Mouse (Mus musculus): ENCODE measurements at regions not wholly inside any gene's neighbourhood (a gene's known extent, or its start where the extent isn't known, plus 50 kb on each side); places are given as distances from the start of the nearest gene placed in this dataset.

DNA sequence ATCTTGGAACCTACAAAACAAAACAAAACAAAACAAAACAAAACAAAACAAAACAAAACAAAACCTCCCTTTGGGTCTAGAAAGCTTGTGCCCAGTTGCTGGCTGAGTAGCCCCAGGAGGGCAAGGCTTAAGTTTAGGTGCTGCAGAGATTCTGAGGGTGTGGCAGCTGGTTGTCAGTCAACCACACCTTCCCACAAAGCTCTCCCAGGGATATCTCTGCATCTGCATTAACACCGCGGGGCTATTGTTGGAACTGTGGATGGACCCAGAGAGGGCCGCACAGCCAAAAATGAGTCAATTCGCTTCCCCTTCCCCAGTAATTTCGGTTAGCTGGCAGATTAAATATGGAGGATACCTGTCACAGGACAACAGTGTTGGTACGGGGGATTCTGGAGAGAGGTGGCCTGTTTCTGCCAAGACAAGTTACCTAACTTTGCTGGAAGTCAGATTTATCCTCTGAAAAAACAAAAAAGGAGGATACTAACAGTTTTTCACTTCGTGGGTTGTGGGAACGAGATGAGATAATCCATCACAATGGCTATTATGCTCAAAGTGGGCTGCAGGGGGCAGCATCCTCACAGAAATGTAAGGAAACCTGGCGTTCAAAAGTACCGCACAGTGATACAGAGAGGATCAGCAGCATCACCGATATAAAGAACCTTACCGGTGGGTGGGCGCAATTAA is 96.7 kb downstream of the 1500009L16Rik start:
- peak; percentile 87 for DNase-seq (ENCODE audit: low read depth, low spot score)

DNA sequence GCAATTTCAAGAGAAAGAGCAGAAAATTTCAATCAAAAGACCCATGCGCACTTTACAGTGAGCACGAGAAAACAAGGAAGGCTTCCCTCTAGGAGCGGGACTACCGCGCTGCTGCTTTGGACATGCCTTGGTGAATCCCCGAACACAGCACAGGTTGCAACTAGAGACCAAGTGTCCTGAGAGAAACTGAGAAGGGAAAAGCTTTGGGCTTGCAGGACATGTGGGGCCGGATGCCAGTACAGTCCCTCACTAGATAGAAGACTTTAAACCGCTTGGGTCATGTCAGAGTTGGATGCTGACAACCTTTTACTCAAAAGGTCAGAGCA is 97.2 kb downstream of the 1500009L16Rik start:
- DNase-seq (ENCODE audit: low read depth, low spot score) = no peak

DNA sequence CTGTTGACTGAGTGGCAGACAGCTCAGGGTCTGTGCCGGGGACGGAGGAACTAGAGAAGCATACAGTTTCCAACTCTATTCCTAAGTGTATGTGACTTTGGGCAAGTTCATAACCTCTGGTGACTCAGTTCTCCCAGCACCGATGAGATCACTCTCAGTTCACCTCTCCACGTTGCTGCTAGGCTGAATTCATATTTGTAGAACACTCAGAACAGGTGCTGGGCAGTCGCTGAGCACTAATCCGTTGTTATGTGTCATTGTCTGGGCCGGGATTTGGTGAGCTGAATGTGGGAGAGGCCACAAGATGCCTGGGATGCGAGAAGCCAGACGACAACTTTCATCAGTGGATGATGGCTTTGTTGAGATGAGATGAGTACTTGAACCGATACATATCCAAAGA is 98.4 kb downstream of the 1500009L16Rik start:
- no peak for DNase-seq (ENCODE audit: low read depth, low spot score)

DNA sequence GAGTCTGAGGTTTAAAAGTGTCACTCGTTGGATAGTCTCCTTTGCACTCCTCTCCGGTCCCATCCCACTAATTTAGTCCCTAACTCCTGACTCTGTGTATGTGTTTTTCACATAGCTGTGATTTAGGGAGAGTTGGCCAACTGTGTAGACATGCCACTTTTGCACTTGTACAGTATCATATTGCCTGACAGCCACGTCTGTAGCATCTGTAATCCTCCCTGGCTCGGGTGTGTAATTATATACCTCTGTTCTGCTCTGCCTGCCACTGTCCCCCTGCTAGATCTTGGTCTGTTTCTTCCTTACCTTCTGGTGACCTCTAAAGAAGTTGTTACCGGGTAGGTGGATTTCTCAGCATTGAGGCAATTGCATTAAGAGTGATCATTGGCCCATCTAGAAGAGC is 103.4 kb downstream of the 1500009L16Rik start:
- no peak for DNase-seq (ENCODE audit: low read depth, low spot score)

DNA sequence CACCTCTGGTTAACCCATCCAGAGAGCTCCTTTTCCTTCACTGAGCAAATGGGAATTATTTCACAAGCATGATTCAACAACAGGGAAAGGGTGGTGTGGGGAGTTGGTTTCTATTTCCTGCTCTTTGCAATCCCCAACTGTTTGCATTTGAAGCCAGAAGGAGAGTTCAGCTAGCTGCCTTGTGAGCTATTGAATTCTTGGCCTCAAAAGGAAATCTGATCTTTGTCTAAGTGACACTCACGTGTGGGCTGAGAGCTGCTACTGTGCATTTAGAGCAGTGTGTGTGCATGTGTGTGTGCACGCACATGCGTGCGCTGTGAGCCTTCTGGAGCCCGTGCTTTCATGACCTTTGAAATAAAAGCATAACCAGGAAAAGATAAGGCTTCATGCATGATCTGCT is 113.7 kb downstream of the 1500009L16Rik start:
- DNase-seq (ENCODE audit: low read depth, low spot score) = no peak

DNA sequence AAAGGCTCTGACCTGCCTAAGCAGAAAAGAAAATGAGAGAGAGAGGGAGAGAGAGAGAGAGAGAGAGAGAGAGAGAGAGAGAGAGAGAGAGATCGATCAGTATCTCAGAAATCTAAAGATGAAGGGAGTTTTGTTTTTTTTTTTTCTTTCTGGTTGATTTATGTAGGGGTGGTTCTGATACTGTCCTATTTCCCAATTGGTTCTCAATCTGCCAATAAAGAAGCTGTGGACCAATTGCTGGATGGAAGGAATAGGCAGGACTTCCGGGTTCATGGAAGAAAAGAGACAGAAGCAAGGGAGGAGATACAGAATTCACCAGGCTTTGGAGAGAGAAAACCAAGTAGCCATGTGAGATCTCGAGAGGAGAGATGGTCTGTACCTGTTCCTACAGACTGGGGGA is 117.6 kb downstream of the 1500009L16Rik start:
- no peak for DNase-seq (ENCODE audit: low read depth, low spot score)

DNA sequence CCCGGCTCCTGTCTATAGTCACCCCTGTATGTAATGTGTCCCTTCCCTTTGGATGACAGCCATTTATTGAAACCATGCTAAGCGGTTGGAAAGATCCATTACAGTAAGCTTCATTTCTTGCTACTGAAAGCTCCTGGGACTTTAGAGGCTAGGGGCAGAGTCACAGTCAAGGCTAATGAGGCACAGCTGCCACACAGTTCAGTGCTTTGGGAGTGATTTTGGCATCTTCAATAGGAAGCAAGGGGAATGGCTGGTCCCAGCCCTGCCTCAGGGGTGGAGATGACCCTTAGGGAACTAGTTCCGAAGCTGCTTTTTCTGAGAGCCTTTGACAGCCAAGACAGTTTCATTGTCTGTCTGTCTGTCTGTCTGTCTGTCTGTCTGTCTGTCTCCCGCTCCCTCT is 128.2 kb downstream of the 1500009L16Rik start:
- DNase-seq (ENCODE audit: low read depth, low spot score) = peak; percentile 30

DNA sequence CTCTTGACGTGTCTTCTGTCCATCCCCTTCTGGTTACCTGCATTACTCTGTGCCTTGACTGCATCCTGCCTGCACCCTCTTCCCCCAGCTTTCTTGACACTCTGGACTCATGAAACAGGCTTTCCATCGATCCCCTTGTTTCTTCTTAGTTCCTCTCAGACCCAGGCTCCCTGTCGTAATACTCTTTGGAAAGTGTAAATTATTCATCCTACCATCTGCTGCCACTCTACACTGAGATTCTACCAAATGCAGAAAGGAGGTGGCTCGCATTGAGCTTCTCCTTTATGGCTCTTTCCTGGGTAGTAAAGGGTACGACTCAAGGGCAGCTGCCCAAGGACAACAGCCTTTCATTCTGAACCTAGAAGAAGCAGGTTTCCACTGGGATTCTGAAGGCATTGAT is 129.5 kb downstream of the 1500009L16Rik start:
- DNase-seq (ENCODE audit: low read depth, low spot score) = no peak

DNA sequence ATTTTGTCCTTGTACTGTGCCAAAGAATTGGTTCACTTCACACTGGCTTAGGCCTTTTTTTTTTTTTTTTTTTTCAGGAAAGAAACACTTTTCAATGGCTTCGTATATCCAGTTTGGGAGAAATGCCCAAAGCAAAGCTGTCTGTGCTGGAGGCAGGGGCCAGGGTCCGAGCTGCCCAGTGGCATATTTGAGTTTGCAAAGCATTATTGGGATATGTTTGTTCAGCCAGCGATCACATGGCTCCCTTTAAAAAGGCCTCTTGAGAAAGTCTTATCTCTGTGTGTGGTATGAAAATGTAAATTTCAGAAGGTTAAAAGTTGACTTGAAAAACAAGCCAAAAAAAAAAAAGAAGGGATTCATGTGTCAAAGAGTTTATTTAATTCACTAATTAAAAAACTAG is 130.1 kb downstream of the 1500009L16Rik start:
- DNase-seq (ENCODE audit: low read depth, low spot score) = no peak

DNA sequence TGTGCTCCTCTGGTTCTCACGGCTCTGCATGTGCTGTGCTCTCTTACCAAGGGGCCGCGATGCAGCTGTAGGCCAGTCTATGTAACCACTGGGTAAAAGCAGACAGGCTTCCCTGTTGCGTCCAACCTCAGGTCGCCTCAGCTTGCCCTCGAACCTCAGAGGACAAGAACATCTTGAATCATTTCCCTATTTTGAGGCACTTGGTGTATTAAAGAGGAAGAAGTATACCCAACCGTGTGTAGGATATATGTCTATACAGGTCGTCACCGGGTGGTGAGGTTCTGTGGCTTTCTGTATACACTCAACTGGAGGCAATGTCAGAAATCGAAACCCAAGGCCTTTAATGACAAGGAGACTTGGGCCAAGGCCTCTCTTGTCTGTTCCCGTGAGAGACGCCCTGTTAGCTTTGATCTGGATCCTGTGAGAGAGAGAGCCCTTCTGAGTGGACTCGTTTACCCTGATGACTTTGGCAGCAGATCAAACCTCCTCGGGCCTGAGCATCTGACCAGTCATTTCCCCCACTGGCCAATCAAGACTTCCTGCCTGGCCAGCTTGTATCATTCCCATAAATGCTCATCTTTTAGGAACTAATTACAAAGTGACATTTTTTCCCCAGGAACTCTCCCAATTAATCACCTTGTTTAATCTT is 135.3 kb downstream of the 1500009L16Rik start:
- DNase-seq (ENCODE audit: low read depth, low spot score) = no peak

DNA sequence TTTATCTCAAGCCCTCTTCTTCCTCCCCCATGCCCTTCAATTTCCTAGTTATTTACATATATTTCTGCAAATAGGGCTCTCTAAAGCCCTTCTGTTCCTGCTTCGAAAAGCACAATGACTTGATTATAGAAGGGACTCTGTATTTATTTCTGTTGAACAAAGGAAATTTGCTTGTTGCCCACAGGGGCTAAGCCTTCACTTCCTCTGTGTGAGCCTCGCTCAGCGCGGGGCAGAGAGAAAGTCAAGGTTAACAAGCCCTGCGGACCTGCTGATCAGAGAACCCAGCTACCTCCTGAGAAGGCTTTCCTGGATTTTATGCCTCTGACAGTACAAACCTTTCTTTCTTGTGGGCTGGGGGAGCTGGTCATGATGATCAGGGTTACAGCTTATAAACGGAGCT is 136.0 kb downstream of the 1500009L16Rik start:
- DNase-seq (ENCODE audit: low read depth, low spot score) = no peak

DNA sequence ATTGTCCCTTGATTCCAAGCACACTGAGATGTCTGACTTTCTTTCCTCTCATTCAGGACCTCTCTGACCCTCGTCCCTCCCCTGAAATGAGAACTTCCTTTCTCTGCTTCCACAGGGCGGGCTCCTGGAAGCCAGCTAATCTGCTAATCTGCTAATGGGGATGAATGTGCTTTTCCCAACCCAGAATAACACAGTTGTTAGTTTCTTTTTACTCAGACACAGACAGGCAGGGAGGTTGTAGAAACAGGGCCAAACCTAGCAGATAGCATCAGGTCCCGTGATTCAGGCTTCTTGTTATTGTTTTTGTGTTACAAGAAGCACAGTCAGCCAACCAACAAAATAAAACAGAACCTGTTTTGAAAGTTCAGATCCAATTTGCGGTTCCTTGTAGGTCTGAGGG is 137.0 kb downstream of the 1500009L16Rik start:
- no peak for DNase-seq (ENCODE audit: low read depth, low spot score)

DNA sequence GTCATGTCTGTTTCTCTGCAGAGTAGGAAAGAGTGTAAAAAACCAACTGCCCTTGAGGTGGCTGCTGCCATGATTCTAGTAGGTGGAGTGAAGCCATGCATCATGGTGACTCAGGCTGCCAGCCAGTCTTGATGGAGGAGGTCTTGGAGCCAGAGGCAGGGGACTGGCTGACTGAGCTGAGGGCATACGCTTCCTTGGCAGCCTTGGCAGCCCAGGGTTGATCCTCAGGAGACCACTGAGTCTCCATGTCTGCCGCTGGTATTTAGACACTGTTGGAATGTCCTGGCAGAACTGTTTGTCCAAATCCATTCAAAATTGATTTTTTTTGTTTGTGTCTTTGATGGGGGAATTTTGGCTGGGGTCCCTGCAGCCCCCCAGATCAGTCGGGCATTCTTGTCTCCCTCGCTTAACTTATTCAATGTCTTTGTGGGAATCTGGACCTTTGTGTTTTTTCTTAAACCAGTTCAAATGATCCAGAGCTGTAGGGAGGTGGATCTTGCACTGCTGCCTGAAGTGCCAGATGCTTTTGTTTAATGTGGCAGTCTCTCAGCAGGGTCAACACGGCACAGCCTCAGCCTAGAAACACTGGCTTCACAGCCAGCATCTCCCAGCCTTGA is 139.0 kb downstream of the 1500009L16Rik start:
- DNase-seq (ENCODE audit: low read depth, low spot score) = no peak

DNA sequence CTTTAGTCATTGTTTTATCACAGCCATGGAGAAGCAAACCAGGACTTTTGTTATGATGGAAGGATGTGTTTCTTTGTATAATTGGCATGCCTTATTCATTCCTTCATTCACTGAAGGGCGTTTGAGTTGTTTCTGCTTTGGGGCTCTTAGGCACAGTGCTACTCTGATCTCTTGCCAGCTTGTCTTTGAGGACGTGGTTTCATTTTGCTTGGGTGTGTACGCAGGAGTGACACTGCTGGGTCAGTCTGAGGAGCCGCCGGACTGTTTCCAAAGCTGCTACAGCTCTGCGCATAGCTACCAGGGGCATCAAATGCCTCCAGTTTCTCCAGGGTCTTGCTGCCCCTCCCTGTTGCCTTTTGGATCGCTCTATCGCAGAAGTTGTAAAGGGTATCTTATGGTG is 141.9 kb downstream of the 1500009L16Rik start:
- DNase-seq (ENCODE audit: low read depth, low spot score) = no peak

DNA sequence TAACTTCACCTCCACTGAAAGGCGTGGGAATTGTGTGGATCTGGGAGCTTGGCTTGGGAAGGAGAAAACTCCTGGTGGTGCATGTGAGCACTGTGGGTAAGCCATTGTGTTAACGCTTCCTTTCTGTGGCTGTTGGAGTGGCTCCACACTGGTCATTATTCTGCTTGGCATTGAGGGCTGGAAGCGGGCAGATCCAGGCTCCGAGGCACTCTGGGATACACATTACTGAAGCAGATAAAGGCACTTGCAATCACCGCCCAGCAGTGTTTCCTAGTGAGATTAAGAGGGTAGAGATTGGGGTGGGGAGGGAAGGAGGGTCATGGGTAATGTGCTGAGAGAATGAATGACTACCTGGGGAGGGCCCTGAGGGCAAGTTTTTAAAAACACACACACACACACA is 143.3 kb downstream of the 1500009L16Rik start:
- DNase-seq (ENCODE audit: low read depth, low spot score) = no peak

DNA sequence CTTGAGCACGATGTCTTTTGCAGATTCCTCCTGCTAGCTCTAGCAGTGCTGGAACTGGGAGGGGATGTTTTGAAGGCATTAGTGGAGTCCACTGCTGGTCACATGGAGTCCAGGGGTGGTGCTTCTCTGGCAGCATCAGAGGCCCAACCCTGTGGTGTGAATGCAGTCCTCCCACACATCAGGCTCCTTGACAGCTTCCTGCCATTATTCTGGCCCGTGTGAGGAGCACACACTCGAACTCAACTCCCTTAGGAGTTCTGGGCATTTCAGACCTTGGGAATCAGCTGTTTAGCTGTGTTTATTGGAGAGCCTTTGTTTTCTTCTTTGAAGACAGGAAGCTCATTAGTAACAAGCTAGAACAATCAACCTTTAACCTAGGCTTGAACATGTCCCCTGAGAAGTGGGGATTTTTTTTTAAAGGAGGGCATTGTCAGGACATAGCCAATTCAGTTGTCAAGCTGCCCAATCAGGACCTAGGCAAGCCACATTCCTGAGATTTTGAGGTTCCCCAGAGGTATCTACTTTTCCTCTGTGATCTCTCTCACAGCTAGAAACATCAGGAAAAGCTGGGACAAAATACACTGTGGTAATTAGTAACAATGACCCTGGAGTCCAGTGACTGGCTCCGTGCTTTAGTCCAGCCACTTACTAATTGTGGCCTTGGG is 149.2 kb downstream of the 1500009L16Rik start:
- peak; percentile 25 for DNase-seq (ENCODE audit: low read depth, low spot score)

DNA sequence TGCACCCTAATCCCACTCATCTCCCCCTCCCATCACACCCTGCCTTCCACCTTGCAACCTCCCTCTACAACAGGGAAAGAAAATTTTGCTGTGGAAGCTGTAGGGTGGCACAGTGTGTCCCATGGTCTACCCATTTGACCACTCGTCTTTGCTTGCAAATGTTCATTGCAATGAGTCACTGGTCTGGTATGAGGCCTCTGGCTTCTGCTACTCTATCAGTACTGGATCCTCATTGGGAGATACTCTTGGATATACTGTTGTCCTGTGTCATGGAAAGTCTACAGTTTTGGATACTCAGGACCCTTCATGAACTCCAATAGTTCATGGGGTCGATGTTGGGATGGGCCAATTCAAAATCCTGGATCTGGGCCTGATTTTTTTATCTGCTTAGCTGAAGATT is 156.1 kb downstream of the 1500009L16Rik start:
- DNase-seq (ENCODE audit: low read depth, low spot score) = no peak

DNA sequence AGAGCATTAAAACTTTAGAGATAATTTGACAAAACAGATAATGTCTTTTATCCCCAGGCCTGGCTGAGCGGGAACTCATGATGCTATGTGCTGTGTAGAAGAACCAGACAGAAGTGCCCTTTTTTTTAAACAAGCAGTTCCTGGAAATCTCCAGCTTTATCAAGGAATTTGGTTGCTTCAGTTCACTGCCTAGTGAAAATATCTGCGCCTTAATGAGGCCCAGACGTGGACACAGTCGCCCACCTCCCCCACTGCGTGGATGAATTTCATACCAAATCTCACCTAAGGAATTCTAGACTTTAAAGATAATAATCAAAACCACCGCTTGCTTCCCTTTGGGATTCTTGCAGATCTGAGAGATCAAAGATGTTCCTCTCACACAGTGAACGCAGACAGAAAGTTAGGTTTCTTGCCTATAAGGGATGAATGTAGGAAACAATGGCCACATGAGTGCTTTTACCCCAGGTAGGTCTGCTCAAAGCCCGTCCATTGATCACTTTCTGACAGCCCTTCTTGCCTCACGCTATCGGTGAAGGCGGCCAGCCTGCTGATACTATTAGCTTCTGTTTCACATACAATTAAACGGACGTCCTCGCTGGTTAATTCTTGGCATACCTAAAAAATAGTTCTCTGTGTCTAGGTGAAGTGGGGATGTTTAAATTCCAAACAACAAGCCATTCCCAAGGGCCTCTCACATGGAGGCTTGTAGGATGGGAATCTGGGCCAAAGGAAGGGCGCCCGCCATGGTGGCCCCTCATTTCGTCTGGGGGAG is 159.6 kb downstream of the 1500009L16Rik start:
- DNase-seq (ENCODE audit: low read depth, low spot score) = peak; percentile 68

DNA sequence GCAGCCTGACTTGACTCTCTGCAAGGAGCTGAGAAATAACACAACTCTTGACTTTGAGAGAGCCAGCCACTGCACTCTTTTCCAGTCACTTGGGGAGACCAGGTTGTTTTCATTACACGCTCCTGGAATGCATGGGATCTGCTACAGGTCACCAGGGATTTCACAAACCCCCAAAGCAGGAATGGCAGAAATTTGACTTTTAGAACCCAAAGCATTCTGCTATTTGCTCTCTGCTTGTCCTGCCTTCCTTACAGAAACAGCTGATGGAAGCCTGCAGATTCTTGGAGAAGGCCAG is 160.2 kb downstream of the 1500009L16Rik start:
- DNase-seq (ENCODE audit: low read depth, low spot score) = peak; percentile 70

DNA sequence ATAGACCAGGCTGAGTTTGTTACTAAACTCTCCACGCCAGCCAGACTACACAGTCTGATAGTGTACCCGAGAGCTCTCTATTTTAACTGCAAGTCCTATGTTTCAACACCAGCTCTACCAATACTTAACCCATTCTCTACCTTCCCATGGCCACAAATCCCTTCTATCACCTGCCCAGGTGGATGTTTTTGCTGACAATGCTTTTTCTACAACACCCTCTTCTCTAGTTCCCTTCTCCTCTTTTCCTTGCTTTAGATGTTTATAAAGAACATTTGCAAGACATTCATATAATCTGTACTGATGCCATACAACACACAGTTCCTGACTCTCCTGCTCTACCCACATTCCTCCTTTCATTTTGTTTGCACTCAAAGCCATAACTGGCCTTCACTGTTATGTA is 161.9 kb downstream of the 1500009L16Rik start:
- no peak for DNase-seq (ENCODE audit: low read depth, low spot score)

DNA sequence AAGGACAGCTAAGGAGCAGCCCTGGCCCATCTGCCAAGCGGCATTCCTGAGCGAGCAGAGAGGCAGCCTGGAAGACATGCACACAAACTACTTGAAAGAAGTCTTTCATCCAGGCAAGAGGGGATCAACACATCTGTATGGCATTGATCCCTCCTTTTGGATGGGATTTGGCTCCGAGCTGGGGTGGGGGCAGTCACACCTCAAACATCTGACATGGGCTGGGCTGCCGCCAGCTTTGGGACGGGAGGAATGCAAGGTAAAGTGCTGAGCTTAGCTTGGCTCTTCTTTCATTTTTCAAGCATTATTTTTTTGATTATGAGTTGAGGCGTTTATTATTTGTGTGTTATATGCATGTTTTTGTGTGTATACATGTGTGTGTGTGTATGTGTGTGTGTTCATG is 165.9 kb downstream of the 1500009L16Rik start:
- DNase-seq (ENCODE audit: low read depth, low spot score) = no peak

DNA sequence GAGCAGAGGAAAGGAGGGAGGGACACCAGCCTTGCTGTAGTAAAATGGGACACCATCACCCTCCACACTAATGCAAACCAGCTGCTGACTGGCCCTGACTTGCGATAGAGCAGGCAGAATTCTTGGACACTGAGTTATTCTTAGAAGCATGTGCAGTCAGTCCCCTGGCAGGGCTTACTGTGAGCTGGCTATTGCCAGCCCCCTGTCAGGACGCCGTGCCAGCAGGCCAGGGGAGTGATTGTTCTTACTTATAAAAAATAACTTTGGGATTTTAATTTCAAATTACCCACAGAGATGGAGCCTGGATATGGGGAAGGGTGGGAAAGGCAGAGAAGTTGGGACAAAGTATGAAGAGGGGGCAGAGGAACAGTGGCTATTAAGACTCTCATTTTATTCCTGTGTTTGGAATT is 173.1 kb downstream of the 1500009L16Rik start:
- peak; percentile 63 for DNase-seq (ENCODE audit: low read depth, low spot score)
